Mouse (Mus musculus) cerebellum, adult 2 months (tissue): Measurements from ENCODE around the gene Ldlrad3. TPM values are rescaled to one million over a fixed set of nuclear protein-coding genes. Genes with fewer than 3 reads are reported as not detected.

Experiments used
- DNase-seq, 2 experiments: peaks; one replicate each; pipeline ENCODE4 v3.0.0; 2021
- H3K27ac ChIP-seq: fragments of 200-500 bp; 2 replicates; pipeline ENCODE4 v1.5.1; 2012; ENCODE audit warnings: low read length, control low read depth, inconsistent platforms; ENCODE audit not compliant: insufficient read depth
- H3K27me3 ChIP-seq: fragments of 200-500 bp; 2 replicates; pipeline ENCODE4 v1.6.1; 2012; ENCODE audit warnings: inconsistent platforms, mild to moderate bottlenecking, low read length, moderate library complexity; ENCODE audit not compliant: control insufficient read depth, insufficient read depth
- H3K4me1 ChIP-seq: fragments of 200-500 bp; 2 replicates; pipeline ENCODE4 v1.6.1; 2011; ENCODE audit warnings: low read length; ENCODE audit not compliant: control insufficient read depth, insufficient read depth
- H3K4me3 ChIP-seq: fragments of 200-500 bp; replicated peaks from 2 replicates; pipeline ENCODE3; 2011; ENCODE audit warnings: mild to moderate bottlenecking, low read depth, low read length, control low read depth; ENCODE audit not compliant: insufficient read depth
- CTCF ChIP-seq: fragments of 200-500 bp; IDR thresholded peaks from 2 replicates; pipeline ENCODE4 v1.5.1; 2011; ENCODE audit warnings: low read depth, mild to moderate bottlenecking, control low read depth, low read length, moderate library complexity, borderline replicate concordance; ENCODE audit not compliant: insufficient read depth
- POLR2A ChIP-seq: fragments of 200-500 bp; IDR thresholded peaks from 2 replicates; pipeline ENCODE4 v1.6.1; 2011; ENCODE audit warnings: low read length, control low read depth, borderline replicate concordance; ENCODE audit not compliant: insufficient read depth
- WGBS: fragments of 180-500 bp; shearing (Covaris S2); methylation state at CpG from one replicate; pipeline ENCODE4 v1.1.7; 2018; 5-methylcytosine and 5-hydroxymethylcytosine counted together
- polyA plus RNA-seq: library from polyadenylated mRNA; depleted of rRNA; stranded (reverse); fragments of >200 nt; gene quantifications from 2 replicates; pipeline ENCODE4 v1.2.3, GENCODE M21; 2012

Gene Ldlrad3
- polyA plus RNA-seq, 1 experiment = 12.3 TPM

GRCm38 (mm10) chr2:102127791-102128387 is 58.3 kb downstream of the Ldlrad3 start:
- DNase-seq = no peak
- no peak overlapping the region; the same call in 1 of the 2 replicates for H3K27ac ChIP-seq
- WGBS = 92% methylated on average over 8 of the region's 8 CpGs

GRCm38 (mm10) chr2:102127221-102127620 is 59.0 kb downstream of the Ldlrad3 start:
- DNase-seq = no peak
- TF ChIP-seq POLR2A (no peak), CTCF (no peak)
- H3K4me1 ChIP-seq = peaks cover 39% of the 10 kb centered on the region
- H3K4me3 ChIP-seq = no peak overlapping the region
- WGBS = 93% methylated on average over 9 of the region's 9 CpGs
- H3K27ac ChIP-seq = no peak overlapping the region
- no peaks in the 10 kb centered on the region for H3K27me3 ChIP-seq

More at GRCm38 (mm10) chr2:102127791-102128387, 58.3 kb downstream of the Ldlrad3 start:
- H3K4me1 ChIP-seq = peaks cover 33% of the 10 kb centered on the region
- no peak for TF ChIP-seq POLR2A
- no peak for TF ChIP-seq CTCF
- H3K4me3 ChIP-seq = no peak overlapping the region
- no peaks in the 10 kb centered on the region for H3K27me3 ChIP-seq

- Histone ChIP-seq H3K4me1 (peaks cover 47% of the 10 kb centered on the region), H3K4me3 (no peak overlapping the region), H3K27me3 (no peaks in the 10 kb centered on the region), H3K27ac (no peak overlapping the region)
- WGBS = 82% methylated on average over 7 of the region's 7 CpGs
- no peak for TF ChIP-seq CTCF
- no peak for TF ChIP-seq POLR2A
- DNase-seq = no peak
Measured at GRCm38 (mm10) chr2:102126076-102126475, 60.1 kb downstream of the Ldlrad3 start.

- H3K4me3 ChIP-seq = no peak overlapping the region
- no peak overlapping the region for H3K27ac ChIP-seq
- no peaks in the 10 kb centered on the region for H3K27me3 ChIP-seq
- 93% methylated on average over 4 of the region's 4 CpGs for WGBS
- peaks cover 46% of the 10 kb centered on the region for H3K4me1 ChIP-seq
- DNase-seq = no peak
- TF ChIP-seq CTCF (no peak), POLR2A (no peak)
Measured at GRCm38 (mm10) chr2:102125042-102125441, 61.1 kb downstream of the Ldlrad3 start.

- no peak for TF ChIP-seq POLR2A
- no peak for TF ChIP-seq CTCF
Measured at GRCm38 (mm10) chr2:102122146-102122515, 64.1 kb downstream of the Ldlrad3 start.

GRCm38 (mm10) chr2:102121440-102122145 is 64.6 kb downstream of the Ldlrad3 start:
- no peaks in the 10 kb centered on the region for H3K27me3 ChIP-seq
- H3K27ac ChIP-seq = peak overlapping the region; percentile 93
- TF ChIP-seq POLR2A = no peak
- TF ChIP-seq CTCF = no peak
- no peak overlapping the region for H3K4me3 ChIP-seq
- peaks cover 53% of the 10 kb centered on the region for H3K4me1 ChIP-seq
- peak; percentile 57 to 63 for DNase-seq
- 23% methylated on average over 4 of the region's 4 CpGs for WGBS

More at GRCm38 (mm10) chr2:102122146-102122515, 64.1 kb downstream of the Ldlrad3 start:
- DNase-seq = no peak
- H3K4me3 ChIP-seq = no peak overlapping the region
- H3K27me3 ChIP-seq = no peaks in the 10 kb centered on the region
- peaks cover 50% of the 10 kb centered on the region for H3K4me1 ChIP-seq
- 82% methylated on average over 1 of the region's 1 CpGs for WGBS
- H3K27ac ChIP-seq = peak overlapping the region; percentile 75

GRCm38 (mm10) chr2:102119751-102120505 is 66.3 kb downstream of the Ldlrad3 start:
- TF ChIP-seq POLR2A = no peak
- no peak for TF ChIP-seq CTCF
- no peak for DNase-seq

More at GRCm38 (mm10) chr2:102119751-102120505, 66.3 kb downstream of the Ldlrad3 start:
- H3K4me1 ChIP-seq = peaks cover 47% of the 10 kb centered on the region
- 62% methylated on average over 12 of the region's 12 CpGs for WGBS
- no peaks in the 10 kb centered on the region for H3K27me3 ChIP-seq
- H3K27ac ChIP-seq = no peak overlapping the region
- no peak overlapping the region for H3K4me3 ChIP-seq
